In genomic region chr13:48336135-48336534, GRCm38 (mm10) we compare ENCODE assay signal across 16 mouse cellular contexts.
"Had no signal": no experiment of that assay in that cellular context is flagged by ENCODE, and none has a peak within 500 bp of the region (broad histone marks: within the 10 kb centered on the region; RNA-seq: fewer than 3 reads in every experiment).

No protein-coding gene starts in this region.

- H3K9ac ChIP-seq: liver, embryonic 12.5 days; liver, embryonic 15.5 days; midbrain, embryonic 12.5 days; midbrain, embryonic 15.5 days; neural tube, embryonic 13.5 days had no signal

- DNase-seq: layer of hippocampus, adult 9-11 months; lung, adult 18-20 months; lung, postnatal 14 days; thymus, adult 2 months; thymus, postnatal 14 days; thymus, postnatal 4 days had no signal

- H3K27ac ChIP-seq: kidney, postnatal 0 days; layer of hippocampus, adult 2 months; left cerebral cortex, adult 2 months; liver, embryonic 12.5 days; liver, embryonic 15.5 days; macrophage; midbrain, embryonic 12.5 days; midbrain, embryonic 15.5 days; neural tube, embryonic 13.5 days; stomach, postnatal 0 days had no signal

- H3K36me3 ChIP-seq: liver, embryonic 12.5 days; liver, embryonic 15.5 days; midbrain, embryonic 12.5 days; midbrain, embryonic 15.5 days; neural tube, embryonic 13.5 days had no signal

- H3K4me1 ChIP-seq: liver, embryonic 12.5 days; liver, embryonic 15.5 days; midbrain, embryonic 12.5 days; midbrain, embryonic 15.5 days; neural tube, embryonic 13.5 days had no signal

- H3K4me3 ChIP-seq: layer of hippocampus, adult 2 months; left cerebral cortex, adult 2 months; liver, embryonic 12.5 days; liver, embryonic 15.5 days; midbrain, embryonic 12.5 days; midbrain, embryonic 15.5 days; neural tube, embryonic 13.5 days had no signal

- H3K27me3 ChIP-seq: liver, embryonic 12.5 days; liver, embryonic 15.5 days; midbrain, embryonic 12.5 days; midbrain, embryonic 15.5 days; neural tube, embryonic 13.5 days had no signal
